Mouse (Mus musculus): ENCODE results near the gene Mecom. TPM values are rescaled to one million over a fixed set of nuclear protein-coding genes. Genes with fewer than 3 reads are reported as not detected.

Gene Mecom
- polyA plus RNA-seq, 1 experiment from 2014 or later = 26.9 TPM

DNA sequence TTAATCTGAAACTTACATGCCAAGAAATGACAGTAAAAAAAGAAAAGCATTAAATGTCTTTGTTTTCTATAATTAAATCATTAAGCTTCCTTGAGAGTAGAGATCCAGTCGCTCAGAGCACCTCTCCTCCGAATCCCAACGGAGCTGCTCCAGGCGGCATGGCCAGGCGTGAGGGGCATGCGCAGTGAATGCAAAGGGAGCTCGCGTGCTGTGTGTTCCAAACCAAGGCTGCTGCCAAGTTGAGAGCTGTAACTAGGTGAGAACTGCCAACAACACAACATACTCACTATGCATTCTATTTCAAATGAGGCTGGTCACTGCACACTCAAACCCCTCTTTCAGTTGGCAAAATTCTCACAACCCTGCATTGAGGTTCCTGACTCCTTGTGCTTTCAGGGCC is 271.7 kb downstream of the Mecom start:
- H3K4me1 ChIP-seq = peaks cover 6% of the 10 kb centered on the region; the same call in 1 of the 2 replicates
- no peaks in the 10 kb centered on the region for H3K36me3 ChIP-seq (replicated peaks)
- 93% methylated on average over 8 of the region's 8 CpGs for WGBS
- H3K4me3 ChIP-seq = no peak overlapping the region
- no peak overlapping the region for H3K27ac ChIP-seq
- H3K27me3 ChIP-seq (ENCODE audit: poor library complexity, severe bottlenecking) = no peaks in the 10 kb centered on the region
- DNase-seq (ENCODE audit: extremely low spot score, low spot score) = no peak
- no peaks in the 10 kb centered on the region for H3K9me3 ChIP-seq

DNA sequence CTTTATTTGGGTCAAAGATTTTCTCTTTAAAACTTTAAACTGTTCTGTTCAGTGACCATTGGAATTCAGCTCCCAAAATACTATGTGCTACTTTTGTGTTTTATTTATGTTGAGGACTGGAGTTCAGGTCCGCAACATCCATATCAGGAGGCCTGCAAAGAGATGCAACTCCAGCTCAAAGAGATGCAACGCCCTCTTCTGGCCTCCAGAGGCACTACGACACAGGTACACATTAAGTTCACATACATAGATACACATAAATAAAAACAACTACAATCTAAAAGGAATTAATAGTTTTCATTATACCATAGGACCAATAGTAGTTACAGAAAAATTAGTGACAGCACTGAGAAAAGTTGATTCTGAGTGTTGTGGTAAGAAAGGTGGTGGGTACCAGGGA is 278.6 kb downstream of the Mecom start:
- Histone ChIP-seq H3K4me1 (no peaks in the 10 kb centered on the region), H3K36me3 (replicated peaks) (no peaks in the 10 kb centered on the region), H3K9me3 (no peaks in the 10 kb centered on the region), H3K4me3 (no peak overlapping the region), H3K27ac (no peak overlapping the region), H3K27me3 (ENCODE audit: poor library complexity, severe bottlenecking) (no peaks in the 10 kb centered on the region)
- WGBS = 76% methylated on average over 3 of the region's 3 CpGs
- DNase-seq (ENCODE audit: extremely low spot score, low spot score) = no peak

DNA sequence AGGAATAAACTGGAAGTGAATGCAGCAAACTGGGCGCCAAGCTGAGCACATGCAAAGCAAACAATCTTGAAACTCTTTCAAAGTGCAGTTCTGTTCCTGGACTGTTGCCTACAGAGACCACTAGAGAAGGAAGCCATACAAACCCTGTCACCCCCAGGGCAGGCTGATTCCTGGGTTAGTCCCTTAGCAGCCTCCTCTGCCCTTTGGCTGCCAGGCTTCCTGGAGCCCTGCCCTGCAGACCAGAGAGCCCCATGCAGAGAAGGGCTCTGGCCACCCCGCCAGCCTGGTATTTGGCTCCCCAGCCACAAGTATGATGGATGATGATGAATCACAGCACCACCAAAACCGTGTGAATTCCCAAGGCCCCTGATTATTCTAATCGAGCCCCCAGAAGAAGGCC is 286.9 kb downstream of the Mecom start:
- H3K27me3 ChIP-seq (ENCODE audit: poor library complexity, severe bottlenecking) = no peaks in the 10 kb centered on the region
- no peaks in the 10 kb centered on the region for H3K9me3 ChIP-seq
- H3K4me3 ChIP-seq = no peak overlapping the region
- H3K4me1 ChIP-seq = peaks cover 27% of the 10 kb centered on the region
- WGBS = 64% methylated on average over 4 of the region's 4 CpGs
- H3K27ac ChIP-seq = 0 out of 2 replicates have a peak overlapping the region, but pooled peaks have one; percentile 48
- DNase-seq (ENCODE audit: extremely low spot score, low spot score) = no peak
- no peaks in the 10 kb centered on the region for H3K36me3 ChIP-seq (replicated peaks)

DNA sequence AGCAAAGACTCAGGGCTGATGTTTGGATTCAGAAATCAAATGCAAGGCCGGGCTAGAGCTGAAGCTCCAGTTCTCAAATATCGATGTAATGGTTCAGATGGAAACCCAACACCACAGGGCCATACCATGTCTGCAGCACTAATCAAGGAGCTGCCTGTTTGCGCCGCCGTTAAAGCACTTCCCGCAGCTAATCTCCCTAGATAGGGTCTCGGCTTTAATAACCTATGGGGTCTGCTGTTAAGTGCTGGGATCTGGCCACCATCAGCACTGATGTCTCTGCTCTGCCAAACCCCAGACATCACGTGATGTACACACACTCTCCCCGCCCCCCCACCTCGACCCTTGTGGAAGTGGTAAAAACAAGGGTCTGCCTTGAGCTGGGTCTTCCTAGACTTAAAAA is 289.4 kb downstream of the Mecom start:
- H3K4me3 ChIP-seq = no peak overlapping the region
- no peaks in the 10 kb centered on the region for H3K9me3 ChIP-seq
- no peaks in the 10 kb centered on the region for H3K27me3 ChIP-seq (ENCODE audit: poor library complexity, severe bottlenecking)
- no peaks in the 10 kb centered on the region for H3K36me3 ChIP-seq (replicated peaks)
- DNase-seq (ENCODE audit: extremely low spot score, low spot score) = no peak
- peaks cover 31% of the 10 kb centered on the region for H3K4me1 ChIP-seq
- H3K27ac ChIP-seq = no peak overlapping the region
- WGBS = 65% methylated on average over 10 of the region's 10 CpGs

GRCm38 (mm10) chr3:30257776-30258175 is 290.0 kb downstream of the Mecom start:
- 83% methylated on average over 5 of the region's 5 CpGs for WGBS
- Histone ChIP-seq H3K4me3 (no peak overlapping the region), H3K27ac (no peak overlapping the region), H3K9me3 (no peaks in the 10 kb centered on the region), H3K4me1 (peaks cover 31% of the 10 kb centered on the region), H3K27me3 (ENCODE audit: poor library complexity, severe bottlenecking) (no peaks in the 10 kb centered on the region), H3K36me3 (replicated peaks) (no peaks in the 10 kb centered on the region)
- DNase-seq (ENCODE audit: extremely low spot score, low spot score) = no peak

GRCm38 (mm10) chr3:30256896-30257295 is 290.9 kb downstream of the Mecom start:
- Histone ChIP-seq H3K9me3 (no peaks in the 10 kb centered on the region), H3K27me3 (ENCODE audit: poor library complexity, severe bottlenecking) (no peaks in the 10 kb centered on the region), H3K4me3 (no peak overlapping the region), H3K4me1 (peaks cover 31% of the 10 kb centered on the region), H3K36me3 (replicated peaks) (no peaks in the 10 kb centered on the region), H3K27ac (no peak overlapping the region)
- WGBS = 81% methylated on average over 7 of the region's 7 CpGs
- no peak for DNase-seq (ENCODE audit: extremely low spot score, low spot score)

- Histone ChIP-seq H3K36me3 (replicated peaks) (no peaks in the 10 kb centered on the region), H3K4me1 (peaks cover 28% of the 10 kb centered on the region), H3K9me3 (no peaks in the 10 kb centered on the region), H3K27me3 (ENCODE audit: poor library complexity, severe bottlenecking) (no peaks in the 10 kb centered on the region), H3K4me3 (no peak overlapping the region), H3K27ac (no peak overlapping the region)
- no peak for DNase-seq (ENCODE audit: extremely low spot score, low spot score)
- 83% methylated on average over 5 of the region's 5 CpGs for WGBS
Measured at GRCm38 (mm10) chr3:30255828-30256227, 292.0 kb downstream of the Mecom start.

DNA sequence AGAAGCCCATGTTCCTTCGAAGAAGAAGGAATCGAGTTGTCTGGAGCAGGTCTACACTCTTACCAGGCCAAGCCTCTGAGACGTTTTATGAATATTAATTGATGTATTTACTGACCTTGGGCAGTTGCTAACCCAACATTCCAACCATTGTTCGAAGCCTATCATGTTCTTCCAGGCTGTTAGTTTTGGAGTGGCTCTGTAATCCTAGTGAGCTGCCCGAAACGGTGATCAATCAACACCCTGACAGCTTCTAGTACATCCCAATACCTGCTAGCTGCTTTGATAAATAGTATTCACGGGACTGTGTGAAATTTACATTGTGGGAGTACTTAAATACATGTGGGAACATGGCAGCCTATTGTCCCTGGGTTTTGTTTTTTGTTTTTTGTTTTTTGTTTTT is 293.4 kb downstream of the Mecom start:
- DNase-seq (ENCODE audit: extremely low spot score, low spot score) = no peak
- Histone ChIP-seq H3K9me3 (no peaks in the 10 kb centered on the region), H3K4me3 (no peak overlapping the region), H3K4me1 (peaks cover 25% of the 10 kb centered on the region), H3K27ac (no peak overlapping the region), H3K27me3 (ENCODE audit: poor library complexity, severe bottlenecking) (no peaks in the 10 kb centered on the region), H3K36me3 (replicated peaks) (no peaks in the 10 kb centered on the region)
- 73% methylated on average over 7 of the region's 7 CpGs for WGBS

DNA sequence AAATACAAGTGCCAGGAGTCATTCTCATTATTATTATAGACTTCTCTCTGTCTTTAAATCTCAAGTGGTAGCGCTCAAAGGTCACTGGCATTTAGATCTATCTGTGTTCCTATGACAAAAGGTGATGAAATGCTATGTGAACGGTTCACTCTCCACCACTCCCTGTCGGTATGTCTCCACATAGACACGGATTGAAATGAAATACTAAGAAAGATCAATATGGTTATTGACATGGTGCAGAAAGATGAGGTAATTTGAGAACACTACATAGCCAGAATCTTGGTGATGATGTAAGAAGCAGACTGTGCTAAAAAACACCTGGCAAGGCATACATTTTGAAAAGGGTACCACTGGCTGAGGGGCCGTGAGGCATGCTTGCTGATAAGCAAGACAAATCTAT is 294.1 kb downstream of the Mecom start:
- no peaks in the 10 kb centered on the region for H3K27me3 ChIP-seq (ENCODE audit: poor library complexity, severe bottlenecking)
- peaks cover 25% of the 10 kb centered on the region for H3K4me1 ChIP-seq
- DNase-seq (ENCODE audit: extremely low spot score, low spot score) = no peak
- H3K9me3 ChIP-seq = no peaks in the 10 kb centered on the region
- no peaks in the 10 kb centered on the region for H3K36me3 ChIP-seq (replicated peaks)
- no peak overlapping the region for H3K4me3 ChIP-seq
- WGBS = 93% methylated on average over 5 of the region's 5 CpGs
- no peak overlapping the region for H3K27ac ChIP-seq

DNA sequence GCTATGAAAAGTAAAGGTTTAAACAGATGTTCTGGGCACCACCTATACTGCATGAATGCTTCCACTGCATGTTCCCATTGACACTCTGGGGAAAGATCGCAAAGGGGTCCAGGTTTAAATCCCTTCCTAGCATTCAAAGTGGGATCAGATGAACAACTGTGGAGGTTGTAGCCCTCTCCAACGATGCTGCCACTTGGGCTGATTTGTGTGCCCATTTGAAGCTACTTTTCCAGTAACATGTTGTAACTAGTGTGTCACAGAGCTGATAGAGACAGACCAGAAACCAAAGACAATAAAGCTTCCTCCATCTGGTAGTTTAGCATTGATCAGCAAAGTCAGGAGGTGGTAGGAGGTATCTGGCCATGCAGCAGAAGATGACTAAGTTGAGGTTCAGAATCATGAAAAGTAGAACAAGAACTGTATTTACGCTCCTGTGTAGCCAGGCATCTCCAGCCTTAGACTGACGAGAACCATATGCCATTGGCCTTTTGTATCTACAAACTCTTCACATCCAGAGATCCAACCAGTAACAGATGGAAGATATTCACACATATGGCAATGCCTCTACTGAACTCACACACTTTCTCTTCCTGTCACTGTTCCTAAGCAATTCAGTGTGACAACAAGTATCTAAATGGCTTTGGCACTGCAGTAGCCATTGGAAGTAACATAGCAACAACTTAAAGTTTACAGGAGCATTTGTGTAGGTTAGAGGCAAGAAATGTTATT is 299.0 kb downstream of the Mecom start:
- H3K4me3 ChIP-seq = no peak overlapping the region
- H3K36me3 ChIP-seq (replicated peaks) = no peaks in the 10 kb centered on the region
- no peak for DNase-seq (ENCODE audit: extremely low spot score, low spot score)
- no peak overlapping the region for H3K27ac ChIP-seq
- no peaks in the 10 kb centered on the region for H3K9me3 ChIP-seq
- 90% methylated on average over 4 of the region's 4 CpGs for WGBS
- H3K27me3 ChIP-seq (ENCODE audit: poor library complexity, severe bottlenecking) = no peaks in the 10 kb centered on the region
- peaks cover 27% of the 10 kb centered on the region for H3K4me1 ChIP-seq

- WGBS = 84% methylated on average over 5 of the region's 5 CpGs
- Histone ChIP-seq H3K4me1 (peaks cover 28% of the 10 kb centered on the region), H3K9me3 (no peaks in the 10 kb centered on the region), H3K27me3 (ENCODE audit: poor library complexity, severe bottlenecking) (no peaks in the 10 kb centered on the region), H3K4me3 (no peak overlapping the region), H3K27ac (no peak overlapping the region; the same call in 1 of the 2 replicates), H3K36me3 (replicated peaks) (no peaks in the 10 kb centered on the region)
- no peak for DNase-seq (ENCODE audit: extremely low spot score, low spot score)
Measured at GRCm38 (mm10) chr3:30247256-30247655, 300.6 kb downstream of the Mecom start.

GRCm38 (mm10) chr3:30246431-30247041 is 301.3 kb downstream of the Mecom start:
- H3K4me3 ChIP-seq = no peak overlapping the region
- no peak for DNase-seq (ENCODE audit: extremely low spot score, low spot score)
- H3K27ac ChIP-seq = no peak overlapping the region; the same call in 1 of the 2 replicates
- peaks cover 28% of the 10 kb centered on the region for H3K4me1 ChIP-seq
- H3K36me3 ChIP-seq (replicated peaks) = no peaks in the 10 kb centered on the region
- H3K27me3 ChIP-seq (ENCODE audit: poor library complexity, severe bottlenecking) = no peaks in the 10 kb centered on the region
- 90% methylated on average over 12 of the region's 12 CpGs for WGBS
- H3K9me3 ChIP-seq = no peaks in the 10 kb centered on the region

- no peak for DNase-seq (ENCODE audit: extremely low spot score, low spot score)
- peaks cover 28% of the 10 kb centered on the region for H3K4me1 ChIP-seq
- no peaks in the 10 kb centered on the region for H3K36me3 ChIP-seq (replicated peaks)
- 87% methylated on average over 5 of the region's 5 CpGs for WGBS
- H3K27ac ChIP-seq = no peak overlapping the region
- no peak overlapping the region for H3K4me3 ChIP-seq
- H3K9me3 ChIP-seq = no peaks in the 10 kb centered on the region
- H3K27me3 ChIP-seq (ENCODE audit: poor library complexity, severe bottlenecking) = no peaks in the 10 kb centered on the region
Measured at GRCm38 (mm10) chr3:30245950-30246349, 301.9 kb downstream of the Mecom start.
